Mouse (Mus musculus) right cerebral cortex, postnatal 4 days (tissue): ENCODE measurements around the gene Acy3.
"Not testable (repeated sequence)": the region's sequence is repeated elsewhere in the genome, so short reads cannot be mapped to it uniquely, and the experiment has no call there.

Source experiments
- DNase-seq: peaks from one replicate; pipeline ENCODE4 v3.0.0-alpha.2; 2022

Gene Acy3

GRCm38 (mm10) chr19:4005091-4005490 is 18.7 kb downstream of the Acy3 start:
- no peak for DNase-seq

- no peak for DNase-seq
These were observed 19.6 kb downstream of the Acy3 start for GRCm38 (mm10) chr19:4005971-4006370.

GRCm38 (mm10) chr19:4011086-4011485 is 24.7 kb downstream of the Acy3 start:
- no peak for DNase-seq

- peak; percentile 95 for DNase-seq
These were observed 26.2 kb downstream of the Acy3 start, which contains the start of gene Ndufv1 for GRCm38 (mm10) chr19:4012432-4013022. Gene Ndufv1, minus strand, starts transcription at chr19:4012806.

GRCm38 (mm10) chr19:4013066-4013465 is 26.7 kb downstream of the Acy3 start:
- DNase-seq: no peak

- DNase-seq: no peak
These were observed 28.4 kb downstream of the Acy3 start for GRCm38 (mm10) chr19:4014802-4015201.

GRCm38 (mm10) chr19:4015635-4016034 is 29.3 kb downstream of the Acy3 start:
- DNase-seq: no peak

GRCm38 (mm10) chr19:4017921-4018587 is 31.7 kb downstream of the Acy3 start:
- DNase-seq: no peak

GRCm38 (mm10) chr19:4018743-4019583 is 32.6 kb downstream of the Acy3 start:
- peak; percentile 60 for DNase-seq

GRCm38 (mm10) chr19:4023185-4023584 is 36.8 kb downstream of the Acy3 start:
- DNase-seq: no peak

- DNase-seq: no peak
These were observed 41.2 kb downstream of the Acy3 start for GRCm38 (mm10) chr19:4027576-4027975.

GRCm38 (mm10) chr19:4032668-4033067 is 46.3 kb downstream of the Acy3 start:
- no peak for DNase-seq

GRCm38 (mm10) chr19:4033298-4033697 is 46.9 kb downstream of the Acy3 start:
- no peak for DNase-seq

- DNase-seq: no peak
These were observed 47.4 kb downstream of the Acy3 start for GRCm38 (mm10) chr19:4033742-4034141.

GRCm38 (mm10) chr19:4036327-4037045 is 50.1 kb downstream of the Acy3 start:
- DNase-seq: no peak

- not testable (repeated sequence) for DNase-seq
These were observed 50.9 kb downstream of the Acy3 start for GRCm38 (mm10) chr19:4037154-4037787.

- peak; percentile 81 for DNase-seq
These were observed 51.4 kb downstream of the Acy3 start, which contains the start of gene Gstp1 for GRCm38 (mm10) chr19:4037788-4038232. Gene Gstp1, minus strand, starts transcription at chr19:4037985.
